Mouse (Mus musculus) kidney, adult 2 months (tissue): ENCODE data around the gene Rtbdn.

Experiments used
- CTCF ChIP-seq: fragments of 200-500 bp; conservative IDR thresholded peaks from 2 replicates; pipeline ENCODE4 v1.5.1; 2011; ENCODE audit warnings: low read depth, mild to moderate bottlenecking, control low read depth, low read length, moderate library complexity, mixed read lengths; ENCODE audit not compliant: insufficient read depth, insufficient read length
- POLR2A ChIP-seq: fragments of 200-500 bp; IDR thresholded peaks from one replicate; pipeline ENCODE4 v1.6.1; 2011; ENCODE audit warnings: low read depth, low read length, control low read depth

- no peak for TF ChIP-seq CTCF
- no peak for TF ChIP-seq POLR2A
Measured at GRCm38 (mm10) chr8:84901752-84902151, 45.0 kb upstream of the Rtbdn start, which contains the start of gene Klf1.
